Mouse (Mus musculus) T-helper 1 cell (primary cell): ENCODE results near the gene Ivl.

Experiments
- in situ Hi-C: fragments of 300-600 bp; cut with MboI, MseI; formaldehyde crosslinking; loops from one replicate; pipeline ENCODE4 v1.15.1; 2025; ENCODE audit warnings: high pct_unique_total_duplicates

Gene Ivl

GRCm38 (mm10) chr3:92573449-92574041 lies at the start of gene Ivl:
TSS of gene Ivl (minus strand) at chr3:92573735.
- in situ Hi-C loops, result no loop called here

DNA sequence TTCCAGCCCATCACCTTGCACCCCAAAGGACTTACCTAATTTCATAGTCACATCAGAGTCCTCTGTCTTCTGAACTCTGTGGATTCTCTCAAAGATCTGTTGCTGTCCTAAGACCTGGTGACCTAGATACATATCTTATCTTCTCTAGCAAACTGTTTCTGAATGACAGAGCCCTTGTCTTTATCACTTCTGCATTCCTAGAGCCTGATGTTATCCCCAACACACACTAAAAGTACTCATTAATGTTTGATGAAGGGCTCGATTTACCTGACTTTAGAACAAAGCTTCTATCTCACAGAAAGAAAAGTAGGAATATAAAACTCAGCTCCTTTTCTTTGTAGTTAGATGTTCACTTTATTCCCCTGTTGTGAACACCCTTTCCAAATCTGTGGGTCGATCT lies 48.0 kb upstream of the Ivl start, which contains the start of gene Lce6a:
Gene Lce6a (minus strand): TSS at position 101 of the 400 bp plus-strand sequence.
- in situ Hi-C loops, result no loop called here

DNA sequence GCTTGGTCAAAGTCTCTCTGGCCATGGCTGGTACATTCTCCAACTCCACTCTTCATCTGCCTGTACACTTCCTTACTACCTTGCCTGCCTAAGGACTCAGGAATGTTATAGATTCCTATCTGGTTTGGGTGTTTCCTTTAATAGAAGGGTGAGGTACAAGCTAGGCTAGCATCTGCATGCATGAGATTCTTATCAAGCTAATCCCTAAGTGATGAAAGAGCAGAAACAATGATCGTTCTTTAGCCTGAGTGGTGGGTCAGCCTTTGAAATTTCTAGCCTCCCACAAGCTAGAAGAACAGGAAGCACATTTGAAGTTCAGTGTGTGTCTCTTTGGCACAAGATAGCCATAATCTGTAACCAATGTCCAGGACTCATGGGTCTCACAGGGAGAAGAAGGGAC lies 36.3 kb upstream of the Ivl start:
- in situ Hi-C loops, result loop anchor here (10.0 kb wide), 1 partner anchor 455 kb away; no protein-coding TSS in a partner anchor

GRCm38 (mm10) chr3:92607392-92607791 lies 33.9 kb upstream of the Ivl start, which contains the start of gene 2210017I01Rik:
TSS of gene 2210017I01Rik (minus strand) at chr3:92607492.
- in situ Hi-C loops, result loop anchor here (10.0 kb wide), 1 partner anchor 453 kb away; no protein-coding TSS in a partner anchor

- in situ Hi-C loops, result loop anchor here (10.0 kb wide), 1 partner anchor 447 kb away; no protein-coding TSS in a partner anchor
Observed at GRCm38 (mm10) chr3:92602169-92602568, 28.6 kb upstream of the Ivl start.

GRCm38 (mm10) chr3:92600456-92600855 lies 26.9 kb upstream of the Ivl start:
- in situ Hi-C loops, result loop anchor here (10.0 kb wide), 1 partner anchor 446 kb away; no protein-coding TSS in a partner anchor

DNA sequence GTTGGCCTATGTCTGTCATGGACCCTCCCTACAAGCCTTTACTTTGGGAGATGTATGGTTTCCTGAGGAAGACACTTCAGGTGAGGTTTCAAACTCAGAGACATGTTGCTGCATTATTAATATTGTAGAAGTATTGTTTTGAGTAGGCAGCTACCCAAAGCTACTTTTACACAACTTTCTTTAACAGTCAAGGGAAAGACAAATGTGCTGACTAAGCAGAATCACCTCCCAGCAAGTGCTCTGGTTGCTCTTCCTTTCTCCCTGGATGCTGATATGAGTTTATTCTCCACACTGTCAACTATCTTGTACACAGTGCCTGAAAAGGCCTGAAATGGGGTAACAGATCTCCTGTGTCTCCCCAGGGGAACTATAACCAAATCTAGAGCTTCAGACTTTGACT lies 26.4 kb upstream of the Ivl start:
- in situ Hi-C loops, result loop anchor here (10.0 kb wide), 2 partner anchors 205 to 445 kb away; no protein-coding TSS in a partner anchor

- in situ Hi-C loops, result loop anchor here (10.0 kb wide), 1 partner anchor 204 kb away; no protein-coding TSS in a partner anchor
Observed at GRCm38 (mm10) chr3:92598429-92598828, 24.9 kb upstream of the Ivl start.

- in situ Hi-C loops, result no loop called here
Observed at GRCm38 (mm10) chr3:92588858-92589257, 15.3 kb upstream of the Ivl start, which contains the start of gene Smcp. TSS of gene Smcp (minus strand) at chr3:92588997.

DNA sequence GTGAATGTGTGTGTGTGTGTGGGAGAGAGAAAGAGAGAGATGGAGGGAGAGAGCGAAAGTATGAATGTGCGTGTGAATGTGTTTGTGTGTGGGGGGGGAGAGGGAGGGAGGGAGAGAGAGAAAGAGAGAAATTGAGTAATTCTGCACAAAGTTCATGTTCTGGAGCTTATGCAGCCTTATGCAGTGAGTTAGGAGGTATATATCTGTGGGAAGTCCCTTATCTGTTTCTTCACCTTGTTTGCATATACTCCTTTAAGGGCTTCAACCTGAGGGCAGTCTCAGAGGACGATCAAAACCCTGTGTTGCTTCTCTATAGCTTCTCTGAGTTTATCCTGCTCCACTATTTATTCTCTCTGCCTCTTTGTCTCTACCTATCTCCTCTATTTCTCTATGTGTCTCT lies 13.7 kb upstream of the Ivl start:
- in situ Hi-C loops, result no loop called here

DNA sequence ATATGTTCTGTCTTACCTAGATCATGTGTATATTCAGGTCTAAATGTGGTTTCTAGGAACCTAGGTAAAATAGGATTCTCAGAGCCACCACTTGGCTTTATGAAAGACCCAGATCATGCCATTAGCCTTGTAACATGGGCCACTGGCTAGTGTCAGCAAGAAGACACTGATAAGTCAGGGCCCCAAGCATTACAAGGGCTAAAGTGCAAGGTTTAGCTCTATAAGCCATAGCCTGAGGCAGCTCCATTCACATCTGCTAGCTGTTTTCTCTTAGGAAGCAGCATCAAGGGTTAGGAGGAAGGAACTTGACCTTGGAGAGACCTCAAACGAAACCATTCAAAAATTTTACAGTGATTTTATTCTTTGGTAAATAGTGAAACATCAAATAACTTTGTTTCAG lies 11.5 kb upstream of the Ivl start:
- in situ Hi-C loops, result no loop called here

DNA sequence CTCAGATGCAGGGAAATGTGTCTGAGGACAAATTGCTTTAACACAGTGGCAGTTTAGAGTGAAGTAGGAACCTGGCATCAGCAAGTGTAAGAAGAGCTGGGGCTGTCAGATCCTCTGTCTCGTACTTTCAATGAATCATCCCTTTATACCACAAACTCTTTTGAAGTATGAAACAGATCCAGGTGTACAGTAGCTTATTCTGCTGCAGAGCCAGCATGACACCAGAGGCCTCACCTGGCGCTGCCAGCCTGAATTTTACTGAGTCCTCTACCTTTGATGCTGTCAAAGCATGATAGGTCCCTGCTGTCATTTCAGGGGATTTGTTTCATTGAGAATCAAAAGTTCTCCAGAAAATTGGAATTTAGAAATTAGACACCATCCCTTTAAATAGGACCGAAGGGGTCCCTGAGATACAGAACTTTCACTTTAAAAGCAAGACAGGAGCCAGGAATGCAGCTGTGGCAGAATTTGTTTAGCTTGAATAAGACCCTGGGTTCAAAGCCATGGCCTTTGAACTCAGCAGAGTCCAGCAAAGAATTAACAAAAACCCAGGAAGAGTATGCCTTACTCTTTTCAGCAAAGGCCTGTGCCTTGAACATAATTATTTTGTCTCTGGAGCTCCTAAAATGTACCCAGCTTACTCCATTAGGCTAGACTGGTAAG lies 9.8 kb upstream of the Ivl start:
- in situ Hi-C loops, result no loop called here

DNA sequence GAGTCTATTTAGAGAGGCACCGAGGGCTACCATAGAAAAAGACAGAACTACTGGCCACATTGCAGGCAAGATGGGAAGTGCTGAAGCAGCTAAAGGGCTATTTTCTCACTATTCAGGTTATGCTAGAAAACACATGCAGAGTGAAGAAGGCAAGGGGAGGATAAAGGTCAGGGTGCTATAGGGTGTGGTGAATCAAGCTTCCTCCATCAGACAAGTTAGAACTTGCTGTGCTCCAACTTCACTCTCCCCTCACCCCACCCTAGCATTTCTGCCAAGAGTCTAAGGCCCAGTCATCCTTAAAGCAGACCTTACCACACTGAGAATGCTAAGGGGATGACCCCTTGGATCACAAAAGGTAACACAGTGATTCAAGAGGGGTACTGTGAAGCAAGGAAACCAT lies 6.0 kb upstream of the Ivl start:
- in situ Hi-C loops, result no loop called here

DNA sequence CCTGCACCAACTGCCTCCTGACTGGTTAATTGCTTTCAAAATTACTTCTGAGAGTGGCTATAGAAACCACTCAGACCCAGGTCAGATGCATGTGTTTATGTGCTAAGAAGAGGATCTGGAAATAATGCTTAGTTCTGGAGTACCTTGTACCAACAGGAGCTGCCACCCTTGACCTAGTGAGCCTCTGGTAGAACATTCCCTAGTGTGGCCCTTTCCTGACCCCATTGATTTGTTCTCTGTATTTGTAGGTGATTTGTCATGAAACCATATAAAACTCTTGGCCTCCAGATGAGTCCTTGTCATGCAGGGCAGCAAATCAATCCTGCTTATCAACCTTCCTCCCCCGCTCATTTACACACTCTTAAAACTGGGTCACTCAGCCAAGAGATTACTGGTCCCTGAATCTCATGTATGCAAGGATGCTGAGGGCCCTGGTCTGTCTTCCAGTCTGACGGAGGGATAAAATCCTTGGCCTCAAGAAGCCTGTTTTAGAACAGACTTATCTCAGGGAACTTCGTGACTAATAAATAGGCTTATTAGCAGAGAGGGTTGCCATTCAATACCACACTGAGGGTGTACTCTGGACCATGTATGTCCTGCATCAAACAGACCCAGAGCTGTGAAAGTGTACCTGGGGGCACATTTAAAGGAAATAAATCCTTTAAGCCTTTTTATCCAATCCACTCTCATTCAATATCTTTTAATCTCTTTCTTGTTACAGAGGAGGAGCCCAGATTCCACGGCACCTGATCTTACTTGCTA lies 5.3 kb upstream of the Ivl start:
- in situ Hi-C loops, result no loop called here

GRCm38 (mm10) chr3:92572514-92573155 lies 900 bp downstream of the Ivl start:
- in situ Hi-C loops, result no loop called here

DNA sequence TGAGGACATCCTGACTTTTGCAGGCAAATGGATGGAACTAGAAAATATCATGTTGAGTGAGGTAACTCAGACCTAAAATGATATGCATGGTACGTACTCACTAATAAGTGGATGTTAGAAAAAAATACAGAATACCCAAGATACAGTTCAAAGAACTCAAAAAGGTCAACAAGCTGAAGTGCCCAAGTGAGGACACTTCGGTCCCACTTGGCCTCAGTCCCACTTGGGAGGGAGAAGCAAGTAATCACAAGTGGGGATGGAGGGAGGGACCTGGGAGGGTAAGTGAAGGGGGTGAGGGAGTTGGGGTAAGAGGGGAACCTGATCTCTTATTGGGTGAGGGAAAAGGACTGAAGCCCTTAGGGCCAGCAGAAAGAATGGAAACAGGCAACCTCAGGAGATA lies 4.8 kb downstream of the Ivl start:
- in situ Hi-C loops, result no loop called here

DNA sequence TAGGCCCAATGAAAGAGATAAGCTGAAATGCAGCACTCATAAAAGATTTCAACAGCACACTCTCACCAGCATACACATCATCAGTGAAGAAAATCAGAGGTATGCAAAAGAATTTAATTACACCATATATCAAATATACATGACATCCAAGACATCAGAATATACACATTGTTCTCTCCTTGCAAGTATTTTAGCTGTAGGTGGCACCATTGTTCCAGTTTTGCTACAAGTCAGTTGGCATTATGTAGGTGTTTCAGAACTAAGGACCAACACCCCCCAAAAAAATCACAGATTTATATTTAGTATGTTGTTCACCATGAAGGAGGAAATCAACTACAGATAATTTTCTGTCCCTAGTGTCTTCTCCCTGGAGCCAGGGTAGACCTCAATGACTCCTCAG lies 8.1 kb downstream of the Ivl start:
- in situ Hi-C loops, result no loop called here

DNA sequence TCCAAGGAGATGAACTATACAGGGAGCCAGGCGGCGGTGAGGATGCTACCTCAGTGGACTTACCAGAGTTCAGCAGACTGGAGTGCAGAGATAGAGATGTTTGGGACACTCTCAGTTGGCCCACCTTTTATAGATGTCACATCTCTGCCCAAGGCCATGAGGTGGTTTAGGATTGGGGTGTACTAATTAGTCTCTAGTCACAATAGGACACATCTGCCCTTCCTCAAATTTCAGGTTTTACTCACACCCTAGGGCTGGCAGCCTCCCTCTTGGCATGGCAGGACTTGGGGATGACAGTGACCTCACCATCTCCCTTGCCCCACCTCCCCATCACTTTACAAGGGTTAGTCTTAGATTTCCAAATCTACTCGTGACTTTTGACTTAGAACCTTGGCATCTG lies 39.1 kb downstream of the Ivl start, which contains the start of gene 2310046K23Rik:
Gene 2310046K23Rik (minus strand): TSS at position 101 of the 400 bp plus-strand sequence.
- in situ Hi-C loops, result no loop called here
